Comparison of ENCODE assay signal across 22 mouse cellular contexts in genomic region chr5:146856106-146856505, GRCm38 (mm10). TPM values are rescaled to one million over a fixed set of nuclear protein-coding genes. Genes with fewer than 3 reads are reported as not detected.
A peak's percentile ranks its signal among the peaks of the same experiment; 100 is the strongest.
DNase-seq lines count a peak whose midpoint lies in the region; ATAC-seq and TF ChIP-seq lines count a peak whose summit lies in the region.
"Had no signal": no experiment of that assay in that cellular context is flagged by ENCODE, and none has a peak within 500 bp of the region (broad histone marks: within the 10 kb centered on the region; RNA-seq: fewer than 3 reads in every experiment).

No protein-coding gene starts in this region.

- no peaks in the 10 kb centered on the region for H3K36me3 ChIP-seq in intestine, postnatal 0 days (ENCODE audit: control insufficient read depth, insufficient read depth)
- H3K36me3 ChIP-seq in intestine, embryonic 15.5 days, result no peaks in the 10 kb centered on the region
- H3K36me3 ChIP-seq in lung, postnatal 0 days (ENCODE audit: insufficient read depth, low read length), result no peaks in the 10 kb centered on the region
- peaks cover 0 to 2% of the 10 kb centered on the region in 2 experiments; a peak in 2 of 4 replicates for H3K36me3 ChIP-seq in MEL (ENCODE audit: control insufficient read depth in 1 of 2, insufficient read depth in 2 of 2, low read length in 2 of 2)
- H3K36me3 ChIP-seq: embryonic facial prominence, embryonic 15.5 days; heart, embryonic 10.5 days; hindbrain, embryonic 12.5 days; lung, embryonic 15.5 days; midbrain, embryonic 15.5 days had no signal

- no peaks in the 10 kb centered on the region for H3K4me1 ChIP-seq in intestine, postnatal 0 days (replicated peaks; ENCODE audit: control insufficient read depth, insufficient read depth, low read length)
- H3K4me1 ChIP-seq in intestine, embryonic 15.5 days (replicated peaks), result no peaks in the 10 kb centered on the region
- H3K4me1 ChIP-seq in lung, postnatal 0 days (ENCODE audit: insufficient read depth, low read depth, low read length), result no peaks in the 10 kb centered on the region; the same call in 1 of the 2 replicates
- peaks cover 4 to 5% of the 10 kb centered on the region in 2 experiments for H3K4me1 ChIP-seq in MEL (ENCODE audit: control insufficient read depth in 1 of 2, insufficient read depth in 2 of 2, low read length in 2 of 2)
- H3K4me1 ChIP-seq: embryonic facial prominence, embryonic 15.5 days; heart, embryonic 10.5 days; hindbrain, embryonic 12.5 days; lung, embryonic 15.5 days; midbrain, embryonic 15.5 days had no signal

- no peak for TF ChIP-seq EP300 in lung, postnatal 0 days (IDR thresholded peaks at IDR 0.05)
- TF ChIP-seq EP300 in MEL (IDR thresholded peaks at IDR 0.05; ENCODE audit: low read depth in 1 of 2, low read length in 2 of 2), result no peak

- TF ChIP-seq POLR2A in MEL (IDR thresholded peaks at IDR 0.05; ENCODE audit: control insufficient read depth in 1 of 2, insufficient read depth in 1 of 2, low read depth in 1 of 2, low read length in 2 of 2, poor library complexity in 1 of 2), result no peak

- no peak overlapping the region for H3K4me2 ChIP-seq in intestine, postnatal 0 days (replicated peaks; ENCODE audit: low read depth)
- no peak overlapping the region for H3K4me2 ChIP-seq in intestine, embryonic 15.5 days (replicated peaks)
- H3K4me2 ChIP-seq in lung, postnatal 0 days (replicated peaks; ENCODE audit: low read depth, low read length), result no peak overlapping the region
- H3K4me2 ChIP-seq: embryonic facial prominence, embryonic 15.5 days; hindbrain, embryonic 12.5 days; lung, embryonic 15.5 days; midbrain, embryonic 15.5 days had no signal

- H3K9ac ChIP-seq in intestine, postnatal 0 days (ENCODE audit: low read depth, low read length), result no peak overlapping the region
- no peak overlapping the region for H3K9ac ChIP-seq in intestine, embryonic 15.5 days
- no peak overlapping the region for H3K9ac ChIP-seq in lung, postnatal 0 days (replicated peaks; ENCODE audit: low read depth)
- H3K9ac ChIP-seq in MEL (ENCODE audit: control insufficient read depth, low read depth, low read length, poor library complexity, severe bottlenecking), result no peak overlapping the region
- H3K9ac ChIP-seq: embryonic facial prominence, embryonic 15.5 days; hindbrain, embryonic 12.5 days; lung, embryonic 15.5 days; midbrain, embryonic 15.5 days had no signal

- WGBS in intestine, postnatal 0 days, result 92% methylated on average over 3 of the region's 3 CpGs
- 94% methylated on average over 3 of the region's 3 CpGs for WGBS in intestine, embryonic 15.5 days
- 87% methylated on average over 3 of the region's 3 CpGs for WGBS in lung, postnatal 0 days

- H3K27ac ChIP-seq in intestine, postnatal 0 days (ENCODE audit: low read depth, low read length), result no peak overlapping the region
- no peak overlapping the region for H3K27ac ChIP-seq in intestine, embryonic 15.5 days
- H3K27ac ChIP-seq in lung, postnatal 0 days (ENCODE audit: low read length), result no peak overlapping the region
- H3K27ac ChIP-seq in MEL (ENCODE audit: control insufficient read depth, low read depth, low read length), result no peak overlapping the region
- H3K27ac ChIP-seq: embryonic facial prominence, embryonic 15.5 days; heart, embryonic 10.5 days; hindbrain, embryonic 12.5 days; lung, embryonic 15.5 days; midbrain, embryonic 15.5 days had no signal

- H3K27me3 ChIP-seq in intestine, postnatal 0 days (replicated peaks; ENCODE audit: control insufficient read depth, insufficient read depth, low read length), result no peaks in the 10 kb centered on the region
- no peaks in the 10 kb centered on the region for H3K27me3 ChIP-seq in intestine, embryonic 15.5 days (replicated peaks)
- no peaks in the 10 kb centered on the region for H3K27me3 ChIP-seq in lung, postnatal 0 days (replicated peaks; ENCODE audit: insufficient read depth, low read length)
- H3K27me3 ChIP-seq in MEL (ENCODE audit: control insufficient read depth in 1 of 2, insufficient read depth in 2 of 2, low read length in 2 of 2), result no peaks in the 10 kb centered on the region
- H3K27me3 ChIP-seq: embryonic facial prominence, embryonic 15.5 days; lung, embryonic 15.5 days; midbrain, embryonic 15.5 days had no signal

- TF ChIP-seq CTCF in intestine, postnatal 0 days (IDR thresholded peaks at IDR 0.05; ENCODE audit: low read depth), result peak; percentile 31
- peak; percentile 27; the same call in 1 of the 2 replicates for TF ChIP-seq CTCF in lung, postnatal 0 days (IDR thresholded peaks at IDR 0.05)
- TF ChIP-seq CTCF in MEL (IDR thresholded peaks at IDR 0.05 in 2 of 3, conservative IDR thresholded peaks at IDR 0.05 in 1 of 3; ENCODE audit: control insufficient read depth in 1 of 3, insufficient read depth in 1 of 3, low read depth in 2 of 3, low read length in 3 of 3, poor library complexity in 1 of 3, severe bottlenecking in 1 of 3), result peak; percentile 50 to 63 (median 50)

- ATAC-seq in intestine, postnatal 0 days, result no peak
- no peak for ATAC-seq in intestine, embryonic 15.5 days
- ATAC-seq in lung, postnatal 0 days, result no peak
- ATAC-seq: activated CD4-positive, CD25-positive, alpha-beta regulatory T cell, adult 4 months; forebrain, embryonic 16.5 days; intestine, embryonic 16.5 days; midbrain, embryonic 15.5 days had no signal

- DNase-seq in lung, postnatal 0 days (ENCODE audit: low spot score), result no peak
- DNase-seq in lung, postnatal 10 days, result no peak
- DNase-seq in MEL (ENCODE audit: low read depth, low spot score), result peak; percentile 35
- DNase-seq in testis, postnatal 10 days (ENCODE audit: low spot score), result peak; percentile 50
- no peak for DNase-seq in urinary bladder, adult 18-20 months (ENCODE audit: low spot score in 2 of 2)
- DNase-seq: adrenal gland, postnatal 10 days; cerebellum, adult 18-20 months; cerebellum, postnatal 25 days; embryo, embryonic 11 days; left cerebral cortex, postnatal 4 days had no signal

- H3K79me2 ChIP-seq in MEL (ENCODE audit: control insufficient read depth, insufficient read depth, low read length, poor library complexity), result no peaks in the 10 kb centered on the region

- no peaks in the 10 kb centered on the region for H3K9me3 ChIP-seq in intestine, postnatal 0 days (ENCODE audit: control insufficient read depth)
- no peaks in the 10 kb centered on the region for H3K9me3 ChIP-seq in intestine, embryonic 15.5 days
- no peaks in the 10 kb centered on the region for H3K9me3 ChIP-seq in lung, postnatal 0 days (ENCODE audit: low read length)
- H3K9me3 ChIP-seq in MEL (replicated peaks; ENCODE audit: insufficient read depth, low read length), result no peaks in the 10 kb centered on the region
- H3K9me3 ChIP-seq: embryonic facial prominence, embryonic 15.5 days; heart, embryonic 10.5 days; hindbrain, embryonic 12.5 days; lung, embryonic 15.5 days; midbrain, embryonic 15.5 days had no signal

- TF ChIP-seq RAD21 in MEL (IDR thresholded peaks at IDR 0.05; ENCODE audit: low read depth, low read length), result peak; percentile 36

- no peak overlapping the region for H3K4me3 ChIP-seq in intestine, postnatal 0 days (ENCODE audit: low read depth, low read length)
- no peak overlapping the region for H3K4me3 ChIP-seq in intestine, embryonic 15.5 days (replicated peaks)
- no peak overlapping the region for H3K4me3 ChIP-seq in lung, postnatal 0 days (ENCODE audit: low read depth, low read length)
- no peak overlapping the region for H3K4me3 ChIP-seq in MEL (ENCODE audit: control insufficient read depth in 1 of 2, insufficient read depth in 1 of 2, low read depth in 2 of 2, low read length in 2 of 2)
- H3K4me3 ChIP-seq: embryonic facial prominence, embryonic 15.5 days; heart, embryonic 10.5 days; hindbrain, embryonic 12.5 days; lung, embryonic 15.5 days; midbrain, embryonic 15.5 days had no signal

TF ChIP-seq in MEL, 35 proteins besides CTCF, POLR2A, EP300 and RAD21:
- peak; percentile 10; the same call in 1 of the 2 replicates for TF ChIP-seq ZC3H11A (IDR thresholded peaks at IDR 0.05; ENCODE audit: low read depth, low read length)
- no peak for TF ChIP-seq ZNF384 (IDR thresholded peaks at IDR 0.05; ENCODE audit: low read depth, low read length)
- TF ChIP-seq SMC3 (IDR thresholded peaks at IDR 0.05; ENCODE audit: low read depth, low read length), result peak; percentile 42; the same call in 1 of the 2 replicates

RNA-seq across cellular contexts. Expression of gene Rasl11a, which starts 11.2 kb away (rescaled TPM):
- polyA plus RNA-seq in intestine, postnatal 0 days (2015; fragmentation: Nextera tagmentation; extraction: Ambion mirVana), result 17.6 TPM in 2 replicates
- 26.8 and 32.7 TPM in 2 replicates for polyA plus RNA-seq in intestine, embryonic 15.5 days (2015; fragmentation: Nextera tagmentation; extraction: Ambion mirVana)
- polyA plus RNA-seq in lung, postnatal 0 days (2015; fragmentation: Nextera tagmentation; extraction: Ambion mirVana), result 101 and 138 TPM in 2 replicates
- total RNA-seq in MEL (2012; rRNA removed), result 1.1 and 1.7 TPM in 2 replicates
- 1 to 10 TPM in 1 of 2 experiments, not detected in 1; 2.3 TPM for polyA plus RNA-seq in MEL (2012; ENCODE audit: insufficient read depth in 1 of 2, insufficient read length in 2 of 2, low read depth in 1 of 2, low replicate concordance in 2 of 2, missing spikeins in 1 of 2)
- total RNA-seq: liver, adult 2 months; neutrophil, adult 5-6 weeks had no signal

RNA-seq across cellular contexts. Expression of gene Rpl21, which starts 23.4 kb away (rescaled TPM):
- polyA plus RNA-seq in intestine, postnatal 0 days (2015; fragmentation: Nextera tagmentation; extraction: Ambion mirVana), result 426 and 430 TPM in 2 replicates
- polyA plus RNA-seq in intestine, embryonic 15.5 days (2015; fragmentation: Nextera tagmentation; extraction: Ambion mirVana), result 548 and 585 TPM in 2 replicates
- polyA plus RNA-seq in lung, postnatal 0 days (2015; fragmentation: Nextera tagmentation; extraction: Ambion mirVana), result 474 and 489 TPM in 2 replicates
- 468 and 508 TPM in 2 replicates for total RNA-seq in MEL (2012; rRNA removed)
- 10 to 100 TPM in 1 of 2 experiments, not detected in 1; 70.7 TPM for polyA plus RNA-seq in MEL (2012; ENCODE audit: insufficient read depth in 1 of 2, insufficient read length in 2 of 2, low read depth in 1 of 2, low replicate concordance in 2 of 2, missing spikeins in 1 of 2)

Comparison
In these comparisons a context has a peak if more than half of its experiments do, and no peak if none do; other contexts are left out.
1. DNase-seq: peak in MEL (single experiment) and testis, postnatal 10 days (single experiment); none in lung, postnatal 0 days (single experiment), lung, postnatal 10 days (single experiment) and urinary bladder, adult 18-20 months (0 of 2).
2. Peak in every context shown above with its lines, with median percentiles within 50 percentile points of each other: CTCF ChIP-seq.